Mouse (Mus musculus) adrenal gland, adult 18-20 months (tissue): ENCODE results near the gene Prkce. TPM values are rescaled to one million over a fixed set of nuclear protein-coding genes. Genes with fewer than 3 reads are reported as not detected.

Experiments used
- DNase-seq, 2 experiments: peaks; one replicate each; pipeline ENCODE4 v3.0.0; 2021 to 2022; ENCODE audit warnings: low spot score in 2 of 2
- total RNA-seq, 2 experiments: library from RNA; stranded (reverse); gene quantifications; 1 replicate in 1 of 2; 2 replicates in 1 of 2; pipeline ENCODE4 v1.2.3; 2021

Prkce gene
- total RNA-seq, 2 experiments from 2014 or later: 17.5 to 22.9 TPM

- no peak for DNase-seq
Measured at GRCm38 (mm10) chr17:86601116-86601515, 433.5 kb downstream of the Prkce start.

- no peak for DNase-seq
Measured at GRCm38 (mm10) chr17:86601901-86602300, 434.3 kb downstream of the Prkce start.

- DNase-seq: no peak
Measured at GRCm38 (mm10) chr17:86603848-86604444, 436.4 kb downstream of the Prkce start.

DNA sequence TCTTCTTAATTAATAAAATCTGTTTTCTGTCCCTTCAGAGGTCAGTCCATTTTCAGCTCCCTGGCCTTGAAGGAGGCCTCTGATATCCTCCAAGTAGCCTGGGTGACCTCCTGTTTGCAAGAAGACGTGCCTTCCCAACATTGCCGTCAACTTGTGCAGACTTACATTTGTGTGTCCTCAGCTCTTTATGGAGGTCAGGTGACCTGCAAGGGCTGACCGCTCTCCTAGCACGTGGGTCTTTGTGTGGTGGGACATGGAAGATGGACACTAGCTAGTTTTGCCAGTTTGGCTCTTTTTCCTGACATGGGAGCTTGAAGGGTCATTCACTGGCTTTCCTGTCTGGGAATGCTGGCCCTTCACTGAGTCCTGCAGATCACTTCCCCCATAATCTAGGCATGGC, 440.4 kb downstream of the Prkce start:
- DNase-seq: no peak

- no peak for DNase-seq
Measured at GRCm38 (mm10) chr17:86610271-86610969, 442.8 kb downstream of the Prkce start.

- no peak for DNase-seq
Measured at GRCm38 (mm10) chr17:86611772-86612171, 444.2 kb downstream of the Prkce start.

DNA sequence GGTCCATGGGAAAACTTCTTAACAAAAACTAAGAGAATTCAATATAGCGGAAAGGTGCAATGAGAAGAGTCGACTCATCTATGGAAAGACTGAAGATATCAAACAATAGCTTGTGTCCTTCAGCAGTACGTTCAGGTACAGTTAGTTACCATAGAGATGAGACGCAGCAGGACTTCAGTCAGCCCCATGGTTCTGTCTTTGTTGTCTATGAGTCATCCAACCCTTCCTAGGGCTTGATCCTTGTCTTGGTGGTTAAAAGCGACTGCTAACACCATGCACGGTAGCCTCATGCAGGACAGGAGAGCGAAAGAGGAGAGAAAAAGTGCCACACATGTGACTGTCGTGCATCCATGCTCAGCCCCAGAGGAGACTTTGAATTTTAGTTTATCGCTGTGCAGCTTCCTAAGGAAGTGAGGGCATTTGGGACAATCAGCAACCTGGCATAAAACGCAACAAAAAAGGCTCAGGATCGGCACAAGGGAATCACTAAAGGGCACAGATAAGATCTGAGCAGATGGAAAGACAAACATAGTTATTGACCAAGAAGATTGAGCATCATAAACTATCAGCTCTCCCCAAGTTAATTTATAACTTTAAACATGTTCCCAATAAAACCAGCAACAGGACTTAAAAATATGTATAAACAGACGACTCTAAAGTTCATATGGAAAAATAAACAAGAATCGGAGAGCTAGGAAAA, 448.2 kb downstream of the Prkce start:
- no peak for DNase-seq

GRCm38 (mm10) chr17:86617570-86618237, 450.1 kb downstream of the Prkce start:
- no peak for DNase-seq

GRCm38 (mm10) chr17:86618431-86618861, 450.9 kb downstream of the Prkce start:
- DNase-seq: no peak

GRCm38 (mm10) chr17:86622862-86623261, 455.3 kb downstream of the Prkce start:
- no peak for DNase-seq

DNA sequence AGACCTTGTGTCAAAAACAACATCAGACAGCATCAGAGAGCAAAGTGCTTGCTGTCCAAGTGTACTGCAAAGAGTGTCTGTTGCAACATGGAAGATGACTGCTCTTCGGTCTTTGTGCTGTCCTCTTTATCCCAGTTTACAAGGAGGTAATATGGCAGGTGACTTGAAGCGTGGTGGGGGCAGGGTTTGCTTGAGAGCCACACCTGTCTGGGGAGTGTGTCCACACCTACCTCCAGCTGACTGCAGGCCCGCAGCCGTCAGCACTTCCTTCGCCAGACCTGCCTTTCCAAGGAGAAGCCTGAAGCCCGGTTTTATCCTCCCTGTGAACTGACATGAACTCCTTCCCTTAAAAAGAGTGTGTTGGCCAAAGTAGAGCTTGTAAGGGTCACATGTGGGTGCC, 458.9 kb downstream of the Prkce start:
- DNase-seq: no peak

GRCm38 (mm10) chr17:86633131-86633530, 465.5 kb downstream of the Prkce start:
- DNase-seq: no peak

GRCm38 (mm10) chr17:86637311-86637710, 469.7 kb downstream of the Prkce start:
- no peak for DNase-seq

DNA sequence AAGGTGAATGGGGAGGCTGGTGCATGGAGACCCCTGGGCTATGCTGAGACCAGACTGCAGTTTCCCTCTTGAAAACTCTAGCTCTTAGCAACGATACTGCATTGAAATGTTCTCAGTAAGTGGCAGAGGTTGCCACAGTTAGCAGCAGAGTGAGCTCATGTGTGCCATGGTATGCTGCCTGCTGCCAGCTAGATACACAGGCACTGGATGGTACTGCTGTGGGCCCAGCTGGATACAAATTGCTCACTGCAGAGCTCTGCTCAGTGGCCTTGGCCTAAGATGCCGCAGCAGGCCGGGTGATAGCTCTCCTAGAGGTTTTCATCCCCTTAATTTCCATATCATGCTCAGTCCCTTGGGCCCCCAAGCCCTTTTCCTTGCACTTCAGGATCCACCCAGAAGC, 471.7 kb downstream of the Prkce start:
- DNase-seq: no peak

DNA sequence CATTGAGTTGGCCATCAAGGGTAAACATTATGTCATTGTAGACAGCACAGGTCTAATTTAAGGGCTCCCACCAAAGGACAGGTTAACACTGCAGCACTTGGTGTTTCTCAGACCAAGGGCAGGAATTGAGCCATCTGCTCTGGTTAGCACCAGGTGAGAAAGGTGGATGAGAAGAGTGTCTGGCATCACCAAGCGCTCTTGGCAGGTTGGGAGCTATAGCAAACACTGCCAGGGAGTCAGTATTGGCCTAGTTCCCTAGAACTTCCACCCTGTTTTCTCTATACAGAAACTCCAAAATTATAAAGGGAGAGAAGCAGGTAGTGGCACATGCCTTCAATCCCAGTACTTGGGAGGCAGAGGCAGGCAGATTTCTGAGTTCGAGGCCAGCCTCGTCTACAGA, 479.6 kb downstream of the Prkce start:
- DNase-seq: no peak

DNA sequence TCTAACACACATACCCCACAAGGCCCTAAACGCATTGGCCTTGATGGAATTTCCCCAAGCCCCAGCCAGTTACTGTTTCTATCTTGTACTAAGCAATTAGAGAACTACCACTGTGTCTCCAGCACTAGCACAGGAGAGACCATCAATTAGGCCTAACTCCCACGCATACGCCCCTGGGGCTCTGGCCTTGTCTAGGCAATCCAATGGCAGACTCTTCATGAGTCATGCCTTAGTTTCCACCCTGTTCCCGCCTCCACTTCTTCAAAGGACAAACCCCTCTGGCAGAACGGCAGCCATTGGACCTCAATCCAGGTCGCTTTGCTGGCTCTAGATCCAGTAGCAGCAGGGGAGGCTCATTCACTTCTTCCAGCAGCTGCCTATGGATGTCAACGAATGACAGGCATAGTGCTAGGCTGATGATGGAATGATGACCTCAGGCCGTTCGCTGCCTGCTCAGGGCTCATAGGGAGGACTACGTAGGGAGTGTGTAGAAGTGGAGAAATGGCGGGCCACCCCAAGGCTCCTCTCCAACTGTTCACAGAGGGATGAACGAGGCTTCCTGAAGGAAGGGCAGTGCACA, 481.4 kb downstream of the Prkce start:
- DNase-seq: no peak

DNA sequence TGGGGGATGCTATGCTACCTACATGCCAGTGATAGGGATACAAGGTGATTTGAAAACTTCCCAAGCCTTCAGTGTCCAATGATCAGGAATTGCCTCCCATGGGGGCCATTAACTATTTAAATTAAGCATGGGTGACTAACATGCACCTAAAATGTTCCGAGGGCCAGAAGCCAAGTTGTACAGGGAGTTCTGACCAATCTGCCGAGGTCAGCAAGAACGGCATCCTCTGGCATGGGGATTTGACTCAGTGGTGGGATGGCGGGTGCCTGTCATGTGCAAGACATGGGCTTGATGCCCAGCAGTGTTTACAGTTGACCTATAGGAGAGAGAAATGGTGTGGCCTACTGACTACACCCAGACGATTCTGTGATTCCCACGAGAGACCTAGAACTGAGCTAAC, 482.7 kb downstream of the Prkce start:
- no peak for DNase-seq

- no peak for DNase-seq
Measured at GRCm38 (mm10) chr17:86651091-86651490, 483.5 kb downstream of the Prkce start.

GRCm38 (mm10) chr17:86652751-86653150, 485.2 kb downstream of the Prkce start:
- no peak for DNase-seq

- no peak for DNase-seq
Measured at GRCm38 (mm10) chr17:86656369-86656768, 488.8 kb downstream of the Prkce start.

DNA sequence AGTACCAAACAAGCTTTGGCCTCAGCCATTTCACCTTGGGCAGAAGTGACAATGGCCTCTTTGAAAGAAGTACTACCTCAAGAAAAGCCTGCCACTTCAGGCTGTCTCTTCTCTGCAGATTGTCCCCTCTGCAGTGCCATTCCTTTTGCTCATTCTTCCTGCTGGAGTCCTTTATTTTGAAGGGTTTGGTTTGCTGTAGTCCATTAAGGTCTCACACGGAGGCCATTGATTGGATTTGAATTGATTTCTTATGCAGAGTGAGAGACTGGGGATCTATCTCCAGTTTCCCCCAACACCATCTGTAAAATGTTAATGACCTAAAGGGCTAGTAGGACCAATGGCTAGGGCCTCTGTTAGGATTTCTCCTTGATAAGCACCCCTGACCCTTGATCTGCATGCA, 494.7 kb downstream of the Prkce start:
- no peak for DNase-seq
